Mouse (Mus musculus): Measurements from ENCODE around the gene Zbed5.

The Zbed5 gene

DNA sequence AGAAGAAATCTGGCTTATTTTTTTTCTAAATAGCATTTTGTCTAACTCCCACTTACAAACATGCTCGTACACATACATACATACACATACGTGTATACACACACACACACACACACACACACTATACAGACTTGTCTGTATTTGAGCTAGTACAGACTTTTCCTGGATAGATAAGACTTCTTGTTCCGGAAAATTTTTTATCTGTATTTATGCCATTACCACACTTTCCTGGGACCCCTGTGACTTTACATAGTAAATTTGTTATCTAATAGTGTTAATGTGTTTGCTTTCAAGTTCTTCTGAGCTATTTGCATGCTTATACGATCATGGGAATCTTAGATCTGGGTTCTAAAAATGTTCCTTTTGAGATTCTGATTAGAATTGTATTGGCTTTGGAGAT is 56.6 kb downstream of the Zbed5 start:
- no peak for DNase-seq (ENCODE audit: low spot score in 2 of 2)

Measured in frontal cortex, postnatal 14 days (tissue).